Mouse (Mus musculus): Measurements from ENCODE around the gene Rnf216. TPM values are rescaled to one million over a fixed set of nuclear protein-coding genes. Genes with fewer than 3 reads are reported as not detected.

The Rnf216 gene
- polyA plus RNA-seq, 1 experiment from 2014 or later, result 14.6 TPM

- 2% methylated on average over 15 of the region's 15 CpGs for WGBS (ENCODE audit: insufficient replicate concordance)
- Histone ChIP-seq H3K36me3 (ENCODE audit: control insufficient read depth, insufficient read depth) (no peaks in the 10 kb centered on the region), H3K27ac (ENCODE audit: low read length) (peak overlapping the region; percentile 69; the same call in 1 of the 2 replicates), H3K9me3 (replicated peaks; ENCODE audit: control insufficient read depth, low read length) (no peaks in the 10 kb centered on the region), H3K9ac (ENCODE audit: low read depth, low read length) (peak overlapping the region; percentile 44), H3K4me1 (ENCODE audit: control insufficient read depth, low read depth, low read length) (peaks cover 12% of the 10 kb centered on the region), H3K4me2 (ENCODE audit: low read depth, low read length) (peak overlapping the region; percentile 64), H3K27me3 (ENCODE audit: control insufficient read depth, insufficient read depth, low read depth, low read length) (peaks cover 54% of the 10 kb centered on the region), H3K4me3 (ENCODE audit: low read depth, low read length) (peak overlapping the region; percentile 56)
- peak; percentile 20 for ATAC-seq (ENCODE audit: low read depth)
Observed at GRCm38 (mm10) chr5:142961398-142961880, 151.4 kb downstream of the Rnf216 start.

- Histone ChIP-seq H3K9me3 (replicated peaks; ENCODE audit: control insufficient read depth, low read length) (no peaks in the 10 kb centered on the region), H3K27ac (ENCODE audit: low read length) (no peak overlapping the region), H3K4me2 (ENCODE audit: low read depth, low read length) (peak overlapping the region; percentile 64), H3K4me1 (ENCODE audit: control insufficient read depth, low read depth, low read length) (peaks cover 12% of the 10 kb centered on the region), H3K9ac (ENCODE audit: low read depth, low read length) (peak overlapping the region; percentile 44), H3K4me3 (ENCODE audit: low read depth, low read length) (peak overlapping the region; percentile 56), H3K27me3 (ENCODE audit: control insufficient read depth, insufficient read depth, low read depth, low read length) (peaks cover 54% of the 10 kb centered on the region), H3K36me3 (ENCODE audit: control insufficient read depth, insufficient read depth) (no peaks in the 10 kb centered on the region)
- ATAC-seq (ENCODE audit: low read depth), result no peak
- WGBS (ENCODE audit: insufficient replicate concordance), result 2% methylated on average over 59 of the region's 59 CpGs
Observed at GRCm38 (mm10) chr5:142960775-142961271, 152.0 kb downstream of the Rnf216 start.

GRCm38 (mm10) chr5:142959576-142960556, 152.9 kb downstream of the Rnf216 start, which contains the start of gene Fscn1:
Fscn1 (plus strand) TSS chr5:142960343.
- no peaks in the 10 kb centered on the region for H3K9me3 ChIP-seq (replicated peaks; ENCODE audit: control insufficient read depth, low read length)
- H3K36me3 ChIP-seq (ENCODE audit: control insufficient read depth, insufficient read depth), result no peaks in the 10 kb centered on the region
- 10% methylated on average over 44 of the region's 44 CpGs for WGBS (ENCODE audit: insufficient replicate concordance)
- H3K9ac ChIP-seq (ENCODE audit: low read depth, low read length), result peak within 1 kb of the TSS; percentile 44
- H3K27ac ChIP-seq (ENCODE audit: low read length), result no peak within 1 kb of the TSS
- H3K4me3 ChIP-seq (ENCODE audit: low read depth, low read length), result peak within 1 kb of the TSS; percentile 56
- peak; percentile 40 for ATAC-seq (ENCODE audit: low read depth)
- H3K4me1 ChIP-seq (ENCODE audit: control insufficient read depth, low read depth, low read length), result peaks cover 12% of the 10 kb centered on the region
- peaks cover 54% of the 10 kb centered on the region for H3K27me3 ChIP-seq (ENCODE audit: control insufficient read depth, insufficient read depth, low read depth, low read length)
- peak within 1 kb of the TSS; percentile 64 for H3K4me2 ChIP-seq (ENCODE audit: low read depth, low read length)

GRCm38 (mm10) chr5:142959156-142959555, 153.6 kb downstream of the Rnf216 start:
- no peak for ATAC-seq (ENCODE audit: low read depth)
- Histone ChIP-seq H3K9me3 (replicated peaks; ENCODE audit: control insufficient read depth, low read length) (no peaks in the 10 kb centered on the region), H3K4me1 (ENCODE audit: control insufficient read depth, low read depth, low read length) (peaks cover 12% of the 10 kb centered on the region), H3K9ac (ENCODE audit: low read depth, low read length) (no peak overlapping the region), H3K27me3 (ENCODE audit: control insufficient read depth, insufficient read depth, low read depth, low read length) (peaks cover 54% of the 10 kb centered on the region), H3K36me3 (ENCODE audit: control insufficient read depth, insufficient read depth) (no peaks in the 10 kb centered on the region), H3K27ac (ENCODE audit: low read length) (no peak overlapping the region), H3K4me3 (ENCODE audit: low read depth, low read length) (no peak overlapping the region), H3K4me2 (ENCODE audit: low read depth, low read length) (no peak overlapping the region)
- 65% methylated on average over 4 of the region's 4 CpGs for WGBS (ENCODE audit: insufficient replicate concordance)

DNA sequence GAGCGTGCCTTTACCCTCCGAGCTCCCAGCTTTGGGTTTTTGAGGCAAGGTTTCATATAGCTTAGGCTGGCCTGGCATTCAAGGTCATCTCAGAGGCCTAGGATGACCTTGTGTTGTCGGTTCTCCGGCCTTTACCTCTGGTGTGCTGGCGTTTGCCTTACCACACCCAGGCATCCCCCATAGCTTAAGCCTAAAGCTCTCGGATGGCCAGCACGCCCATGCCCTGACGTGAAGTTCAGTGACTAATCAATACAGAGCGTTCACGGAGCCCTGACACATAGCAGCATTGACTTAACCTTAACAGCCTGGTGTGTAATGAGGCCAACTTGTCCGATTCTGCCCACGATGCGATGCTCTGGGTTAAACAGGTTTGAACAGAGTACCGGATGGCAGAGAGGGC, 154.3 kb downstream of the Rnf216 start:
- H3K9ac ChIP-seq (ENCODE audit: low read depth, low read length), result no peak overlapping the region
- peaks cover 50% of the 10 kb centered on the region for H3K27me3 ChIP-seq (ENCODE audit: control insufficient read depth, insufficient read depth, low read depth, low read length)
- no peaks in the 10 kb centered on the region for H3K36me3 ChIP-seq (ENCODE audit: control insufficient read depth, insufficient read depth)
- no peak for ATAC-seq (ENCODE audit: low read depth)
- no peak overlapping the region for H3K4me2 ChIP-seq (ENCODE audit: low read depth, low read length)
- no peak overlapping the region for H3K4me3 ChIP-seq (ENCODE audit: low read depth, low read length)
- no peak overlapping the region for H3K27ac ChIP-seq (ENCODE audit: low read length)
- peaks cover 9% of the 10 kb centered on the region for H3K4me1 ChIP-seq (ENCODE audit: control insufficient read depth, low read depth, low read length)
- WGBS (ENCODE audit: insufficient replicate concordance), result 73% methylated on average over 14 of the region's 14 CpGs
- H3K9me3 ChIP-seq (replicated peaks; ENCODE audit: control insufficient read depth, low read length), result no peaks in the 10 kb centered on the region

DNA sequence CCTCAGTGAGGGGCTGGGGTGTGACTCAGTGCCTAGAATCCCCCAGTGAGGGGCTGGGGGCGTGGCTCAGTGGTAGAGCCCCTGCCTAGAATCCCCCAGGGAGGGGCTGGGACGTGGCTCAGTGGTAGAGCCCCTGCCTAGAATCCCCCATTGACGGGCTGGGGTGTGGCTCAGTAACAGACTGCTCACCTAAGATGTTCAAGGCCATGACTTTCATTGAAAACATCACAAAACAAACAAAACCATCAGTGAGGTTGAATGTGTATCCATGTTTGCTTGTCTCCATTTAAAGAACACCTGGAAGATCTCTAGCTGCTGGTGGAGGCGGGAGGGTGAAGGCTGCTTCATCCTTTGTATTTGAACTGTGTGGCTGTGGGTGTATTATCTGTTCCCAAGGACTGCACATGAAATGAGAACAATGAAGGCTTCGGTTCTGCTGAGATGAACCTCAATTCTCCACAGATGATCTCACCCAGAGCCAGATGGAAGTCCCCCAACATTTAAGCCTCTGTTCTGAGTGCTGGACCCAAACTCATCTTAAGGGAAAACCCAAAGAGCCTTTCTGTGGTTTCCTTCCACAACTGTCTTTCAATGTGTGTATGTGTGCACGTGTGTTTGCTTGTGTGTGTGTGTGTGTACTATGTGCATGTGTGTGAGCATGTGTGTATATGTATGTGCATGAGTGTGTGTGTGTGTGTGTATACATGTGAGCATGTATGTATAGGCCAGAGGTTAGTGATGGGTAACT, 155.7 kb downstream of the Rnf216 start:
- no peak for ATAC-seq (ENCODE audit: low read depth)
- Histone ChIP-seq H3K9me3 (replicated peaks; ENCODE audit: control insufficient read depth, low read length) (no peaks in the 10 kb centered on the region), H3K36me3 (ENCODE audit: control insufficient read depth, insufficient read depth) (no peaks in the 10 kb centered on the region), H3K4me3 (ENCODE audit: low read depth, low read length) (no peak overlapping the region), H3K9ac (ENCODE audit: low read depth, low read length) (no peak overlapping the region), H3K27me3 (ENCODE audit: control insufficient read depth, insufficient read depth, low read depth, low read length) (peaks cover 36% of the 10 kb centered on the region), H3K27ac (ENCODE audit: low read length) (no peak overlapping the region), H3K4me2 (ENCODE audit: low read depth, low read length) (no peak overlapping the region), H3K4me1 (ENCODE audit: control insufficient read depth, low read depth, low read length) (peaks cover 4% of the 10 kb centered on the region; the same call in 1 of the 2 replicates)
- WGBS (ENCODE audit: insufficient replicate concordance), result 49% methylated on average over 6 of the region's 6 CpGs

DNA sequence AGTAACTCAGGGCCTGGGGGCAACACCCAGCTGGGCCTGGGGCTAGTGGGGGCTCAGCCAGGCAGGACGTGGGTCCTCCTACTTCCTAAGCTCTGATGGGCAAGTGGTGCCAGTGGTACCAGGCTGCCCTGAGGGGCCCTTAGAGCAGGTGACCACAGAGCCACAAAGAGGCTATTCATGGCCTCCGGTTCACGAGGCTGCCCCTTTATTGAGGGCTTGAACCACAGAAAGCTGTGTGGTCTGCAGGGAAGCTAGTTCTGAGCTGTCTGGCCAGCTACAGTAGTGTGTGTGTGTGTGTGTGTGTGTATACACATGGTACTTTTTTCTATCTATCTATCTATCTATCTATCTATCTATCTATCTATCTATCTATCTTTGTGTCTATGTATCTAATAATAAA, 159.2 kb downstream of the Rnf216 start:
- no peak for ATAC-seq (ENCODE audit: low read depth)
- H3K4me3 ChIP-seq (ENCODE audit: low read depth, low read length), result no peak overlapping the region

GRCm38 (mm10) chr5:142950405-142950804, 162.4 kb downstream of the Rnf216 start:
- no peak overlapping the region for H3K9ac ChIP-seq (ENCODE audit: low read depth, low read length)
- WGBS (ENCODE audit: insufficient replicate concordance), result 76% methylated on average over 6 of the region's 6 CpGs
- H3K36me3 ChIP-seq (ENCODE audit: control insufficient read depth, insufficient read depth), result no peaks in the 10 kb centered on the region
- no peaks in the 10 kb centered on the region for H3K9me3 ChIP-seq (replicated peaks; ENCODE audit: control insufficient read depth, low read length)
- no peaks in the 10 kb centered on the region for H3K27me3 ChIP-seq (ENCODE audit: control insufficient read depth, insufficient read depth, low read depth, low read length)
- H3K27ac ChIP-seq (ENCODE audit: low read length), result no peak overlapping the region
- no peaks in the 10 kb centered on the region for H3K4me1 ChIP-seq (ENCODE audit: control insufficient read depth, low read depth, low read length)
- no peak for ATAC-seq (ENCODE audit: low read depth)
- no peak overlapping the region for H3K4me3 ChIP-seq (ENCODE audit: low read depth, low read length)
- H3K4me2 ChIP-seq (ENCODE audit: low read depth, low read length), result no peak overlapping the region

More for the DNA sequence above, 159.2 kb downstream of the Rnf216 start:
- no peaks in the 10 kb centered on the region for H3K36me3 ChIP-seq (ENCODE audit: control insufficient read depth, insufficient read depth)
- WGBS (ENCODE audit: insufficient replicate concordance), result 68% methylated on average over 3 of the region's 3 CpGs
- H3K9ac ChIP-seq (ENCODE audit: low read depth, low read length), result no peak overlapping the region
- H3K4me1 ChIP-seq (ENCODE audit: control insufficient read depth, low read depth, low read length), result no peaks in the 10 kb centered on the region
- H3K4me2 ChIP-seq (ENCODE audit: low read depth, low read length), result no peak overlapping the region
- H3K27ac ChIP-seq (ENCODE audit: low read length), result no peak overlapping the region
- no peaks in the 10 kb centered on the region for H3K9me3 ChIP-seq (replicated peaks; ENCODE audit: control insufficient read depth, low read length)
- H3K27me3 ChIP-seq (ENCODE audit: control insufficient read depth, insufficient read depth, low read depth, low read length), result peaks cover 2% of the 10 kb centered on the region; the same call in 1 of the 2 replicates

Measured in liver, embryonic 16.5 days (tissue).